Mouse (Mus musculus) neural tube, embryonic 11.5 days (tissue): ENCODE measurements at regions not wholly inside any gene's neighbourhood (a gene's known extent, or its start where the extent isn't known, plus 50 kb on each side); places are given as distances from the start of the nearest gene placed in this dataset.
A peak's percentile ranks its signal among the peaks of the same experiment; 100 is the strongest.

Source experiments
- ATAC-seq: fragments of 200-750 bp; cut with Nextera tagmentation; 2 replicates; pipeline ENCODE4 v1.8.0; 2017; ENCODE audit warnings: moderate number of reproducible peaks, mild to moderate bottlenecking, moderate TSS enrichment, moderate library complexity; ENCODE audit not compliant: insufficient read depth, low FRiP score, low TSS enrichment
- DNase-seq: peaks from one replicate; pipeline ENCODE4 v3.0.0-alpha.2; 2015; ENCODE audit warnings: low spot score
- H3K27ac ChIP-seq: fragments of 300-500 bp; sonication (generic); 2 replicates; pipeline ENCODE4 v1.5.1; 2014; ENCODE audit warnings: low read depth, mild to moderate bottlenecking, low read length
- H3K27me3 ChIP-seq: fragments of 300-500 bp; sonication (generic); 2 replicates; pipeline ENCODE4 v1.6.1; 2014; ENCODE audit warnings: mild to moderate bottlenecking, low read length, mixed read lengths; ENCODE audit not compliant: control insufficient read depth, insufficient read depth
- H3K36me3 ChIP-seq: fragments of 300-500 bp; sonication (generic); 2 replicates; pipeline ENCODE4 v1.6.1; 2014; ENCODE audit warnings: mild to moderate bottlenecking, low read length, moderate library complexity, mixed read lengths; ENCODE audit not compliant: control insufficient read depth, insufficient read depth
- H3K4me1 ChIP-seq: fragments of 300-500 bp; sonication (generic); 2 replicates; pipeline ENCODE4 v1.6.1; 2014; ENCODE audit warnings: low read length, mixed read lengths; ENCODE audit not compliant: control insufficient read depth, insufficient read depth
- H3K4me2 ChIP-seq: fragments of 300-500 bp; sonication (generic); 2 replicates; pipeline ENCODE4 v1.6.1; 2014; ENCODE audit warnings: low read depth, mild to moderate bottlenecking, moderate library complexity
- H3K4me3 ChIP-seq: fragments of 300-500 bp; sonication (generic); 2 replicates; pipeline ENCODE4 v1.5.1; 2014; ENCODE audit warnings: low read depth, low read length
- H3K9ac ChIP-seq: fragments of 300-500 bp; sonication (generic); 2 replicates; pipeline ENCODE4 v1.6.1; 2014; ENCODE audit warnings: mild to moderate bottlenecking, low read length
- H3K9me3 ChIP-seq: fragments of 300-500 bp; sonication (generic); 2 replicates; pipeline ENCODE4 v1.6.1; 2016; ENCODE audit warnings: low read length; ENCODE audit not compliant: control insufficient read depth
- WGBS: fragments of 180-500 bp; shearing (Covaris S2); extraction: QIAGEN DNeasy Blood & Tissue Kit; methylation state at CpG from one replicate; pipeline ENCODE4 v1.1.7; 2014; 5-methylcytosine and 5-hydroxymethylcytosine counted together

- H3K9me3 ChIP-seq, result no peaks in the 10 kb centered on the region
- no peak overlapping the region for H3K4me3 ChIP-seq
- no peak overlapping the region for H3K9ac ChIP-seq
- WGBS, result 73% methylated on average over 4 of the region's 4 CpGs
- no peak overlapping the region for H3K4me2 ChIP-seq
- H3K27ac ChIP-seq, result no peak overlapping the region
- H3K36me3 ChIP-seq, result no peaks in the 10 kb centered on the region
- H3K27me3 ChIP-seq, result no peaks in the 10 kb centered on the region
- ATAC-seq, result peak; percentile 38
- no peaks in the 10 kb centered on the region for H3K4me1 ChIP-seq
- DNase-seq, result peak; percentile 50
These were observed 75.6 kb upstream of the Fbxl17 start for GRCm38 (mm10) chr17:63575316-63576007.

- Histone ChIP-seq H3K27ac (no peak overlapping the region), H3K4me2 (no peak overlapping the region), H3K4me1 (no peaks in the 10 kb centered on the region), H3K9me3 (no peaks in the 10 kb centered on the region), H3K36me3 (no peaks in the 10 kb centered on the region), H3K27me3 (no peaks in the 10 kb centered on the region), H3K4me3 (no peak overlapping the region), H3K9ac (no peak overlapping the region)
- ATAC-seq (no peak), DNase-seq (no peak)
- 78% methylated on average over 4 of the region's 4 CpGs for WGBS
These were observed 83.1 kb upstream of the Fbxl17 start for GRCm38 (mm10) chr17:63582870-63583269.

GRCm38 (mm10) chr17:63607021-63607751 is 107.4 kb upstream of the Fbxl17 start:
- ATAC-seq (no peak), DNase-seq (no peak)
- Histone ChIP-seq H3K27ac (no peak overlapping the region), H3K4me3 (no peak overlapping the region), H3K9ac (no peak overlapping the region), H3K36me3 (no peaks in the 10 kb centered on the region), H3K9me3 (no peaks in the 10 kb centered on the region), H3K27me3 (no peaks in the 10 kb centered on the region), H3K4me1 (no peaks in the 10 kb centered on the region), H3K4me2 (no peak overlapping the region)
- 52% methylated on average over 7 of the region's 7 CpGs for WGBS

GRCm38 (mm10) chr17:63622726-63623125 is 122.9 kb upstream of the Fbxl17 start:
- Histone ChIP-seq H3K4me1 (no peaks in the 10 kb centered on the region), H3K9ac (no peak overlapping the region), H3K4me3 (no peak overlapping the region), H3K9me3 (no peaks in the 10 kb centered on the region), H3K4me2 (no peak overlapping the region), H3K36me3 (no peaks in the 10 kb centered on the region), H3K27ac (no peak overlapping the region), H3K27me3 (no peaks in the 10 kb centered on the region)
- ATAC-seq (no peak), DNase-seq (no peak)
- 22% methylated on average over 3 of the region's 3 CpGs for WGBS

GRCm38 (mm10) chr17:63637598-63637997 is 137.8 kb upstream of the Fbxl17 start:
- Histone ChIP-seq H3K36me3 (no peaks in the 10 kb centered on the region), H3K4me2 (no peak overlapping the region), H3K27me3 (no peaks in the 10 kb centered on the region), H3K4me3 (no peak overlapping the region), H3K9ac (no peak overlapping the region), H3K27ac (no peak overlapping the region), H3K4me1 (no peaks in the 10 kb centered on the region), H3K9me3 (no peaks in the 10 kb centered on the region)
- WGBS, result 77% methylated on average over 2 of the region's 2 CpGs
- ATAC-seq, result no peak
- no peak for DNase-seq

- Histone ChIP-seq H3K9ac (no peak overlapping the region), H3K4me2 (no peak overlapping the region), H3K27ac (no peak overlapping the region), H3K9me3 (no peaks in the 10 kb centered on the region), H3K27me3 (no peaks in the 10 kb centered on the region), H3K4me3 (no peak overlapping the region), H3K36me3 (no peaks in the 10 kb centered on the region), H3K4me1 (no peaks in the 10 kb centered on the region)
- ATAC-seq (no peak), DNase-seq (no peak)
- WGBS, result 91% methylated on average over 4 of the region's 4 CpGs
These were observed 144.6 kb upstream of the Fbxl17 start for GRCm38 (mm10) chr17:63644390-63644789.

- WGBS, result 76% methylated on average over 6 of the region's 6 CpGs
- Histone ChIP-seq H3K36me3 (no peaks in the 10 kb centered on the region), H3K4me1 (no peaks in the 10 kb centered on the region), H3K27me3 (no peaks in the 10 kb centered on the region), H3K4me3 (no peak overlapping the region), H3K4me2 (no peak overlapping the region), H3K9me3 (no peaks in the 10 kb centered on the region), H3K27ac (no peak overlapping the region), H3K9ac (no peak overlapping the region)
- ATAC-seq (no peak), DNase-seq (no peak)
These were observed 157.9 kb upstream of the Fbxl17 start for GRCm38 (mm10) chr17:63657687-63658086.

GRCm38 (mm10) chr17:63660841-63661481 is 161.1 kb upstream of the Fbxl17 start:
- no peak overlapping the region for H3K27ac ChIP-seq
- WGBS, result 90% methylated on average over 13 of the region's 13 CpGs
- H3K27me3 ChIP-seq, result no peaks in the 10 kb centered on the region
- H3K9ac ChIP-seq, result no peak overlapping the region
- no peaks in the 10 kb centered on the region for H3K36me3 ChIP-seq
- DNase-seq, result no peak
- no peaks in the 10 kb centered on the region for H3K4me1 ChIP-seq
- ATAC-seq, result no peak
- no peak overlapping the region for H3K4me3 ChIP-seq
- no peaks in the 10 kb centered on the region for H3K9me3 ChIP-seq
- no peak overlapping the region for H3K4me2 ChIP-seq

- DNase-seq (no peak), ATAC-seq (no peak)
- Histone ChIP-seq H3K4me1 (no peaks in the 10 kb centered on the region), H3K27ac (no peak overlapping the region), H3K9ac (no peak overlapping the region), H3K9me3 (no peaks in the 10 kb centered on the region), H3K4me3 (no peak overlapping the region), H3K36me3 (no peaks in the 10 kb centered on the region), H3K4me2 (no peak overlapping the region), H3K27me3 (no peaks in the 10 kb centered on the region)
- WGBS, result 92% methylated on average over 4 of the region's 4 CpGs
These were observed 161.8 kb upstream of the Fbxl17 start for GRCm38 (mm10) chr17:63661584-63661983.
